Mouse (Mus musculus) E14TG2a.4 (cell line): ENCODE data around the gene Dpp3.
"Not testable (repeated sequence)": the region's sequence is repeated elsewhere in the genome, so short reads cannot be mapped to it uniquely, and the experiment has no call there.

ENCODE experiments used
- CTCF ChIP-seq: conservative IDR thresholded peaks from 2 replicates; pipeline ENCODE4 v1.5.1; 2014; ENCODE audit warnings: low read length
- NANOG ChIP-seq: IDR thresholded peaks from 2 replicates; pipeline ENCODE4 v1.6.1; 2014; ENCODE audit warnings: borderline replicate concordance, low read length, mixed read lengths

DNA sequence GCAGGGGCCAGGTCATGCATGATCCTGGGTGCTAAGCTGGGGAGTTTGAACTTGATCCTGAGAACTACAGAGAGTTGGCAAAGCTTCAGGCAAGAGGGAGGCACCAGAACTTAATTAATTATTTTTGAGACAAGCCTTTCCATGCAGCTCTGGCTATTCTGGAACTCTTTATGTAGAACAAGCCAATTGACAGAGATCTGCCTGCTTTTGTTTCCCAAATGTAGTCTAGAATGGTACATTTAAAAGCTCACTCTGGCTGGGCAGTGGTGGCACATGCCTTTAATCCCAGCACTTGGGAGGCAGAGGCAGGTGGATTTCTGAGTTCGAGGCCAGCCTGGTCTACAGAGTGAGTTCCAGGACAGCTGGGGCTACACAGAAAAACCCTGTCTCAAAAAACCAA is 53.5 kb downstream of the Dpp3 start:
- not testable (repeated sequence) for TF ChIP-seq CTCF
- 0 out of 2 replicates have a peak, but pooled peaks have one; percentile 9 for TF ChIP-seq NANOG
